Mouse (Mus musculus) heart, adult 18-20 months (tissue): ENCODE measurements around the gene Sipa1l1. TPM values are rescaled to one million over a fixed set of nuclear protein-coding genes. Genes with fewer than 3 reads are reported as not detected.

ENCODE experiments used
- DNase-seq, 2 experiments: peaks; one replicate each; pipeline ENCODE4 v3.0.0; 2021 to 2022; ENCODE audit warnings: mixed read lengths in 1 of 2
- total RNA-seq, 2 experiments: library from RNA; stranded (reverse); gene quantifications; 2 replicates each; pipeline ENCODE4 v1.2.3; 2021

The Sipa1l1 gene
- total RNA-seq, 2 experiments from 2014 or later, result 8.4 to 10.5 TPM

DNA sequence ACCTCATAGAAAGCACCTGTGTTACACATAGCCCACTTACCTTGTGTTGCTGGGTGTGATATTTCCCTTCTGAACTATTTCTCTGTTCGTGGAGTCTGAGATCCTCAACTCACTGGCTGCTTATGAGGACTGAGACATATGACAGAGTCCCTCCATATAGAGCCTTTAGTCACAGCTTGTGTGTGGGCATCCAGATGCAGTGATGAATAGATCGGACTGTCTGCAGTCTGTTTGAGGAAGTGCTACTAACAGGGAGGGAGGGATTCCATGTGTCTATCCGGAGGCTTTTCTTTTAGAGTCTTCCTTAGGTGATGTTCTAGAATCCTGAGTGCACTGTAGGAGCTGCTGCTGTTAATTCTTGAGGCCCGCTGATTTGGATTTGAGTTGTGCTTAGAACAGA lies 165.4 kb downstream of the Sipa1l1 start:
- DNase-seq, result no peak

DNA sequence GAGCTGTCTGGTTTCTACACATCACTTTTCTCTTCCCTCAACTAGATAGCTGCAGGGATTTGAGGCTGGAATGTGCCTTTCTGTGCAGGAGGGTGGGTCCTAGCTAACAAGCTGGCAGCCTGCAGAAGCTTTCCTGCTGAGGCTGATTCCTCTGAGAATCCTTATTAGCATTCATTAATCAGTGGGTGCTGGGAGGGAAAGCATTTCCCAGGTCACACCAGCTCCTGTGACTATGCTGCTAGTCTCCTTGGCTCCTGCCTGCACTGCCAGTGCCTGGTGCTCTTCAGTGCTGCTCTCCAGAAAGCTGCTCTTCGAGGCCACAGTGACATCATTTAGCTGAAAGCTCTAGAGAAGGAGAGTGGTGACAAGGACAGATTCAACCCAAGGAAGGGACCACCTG lies 166.0 kb downstream of the Sipa1l1 start:
- DNase-seq, result no peak

DNA sequence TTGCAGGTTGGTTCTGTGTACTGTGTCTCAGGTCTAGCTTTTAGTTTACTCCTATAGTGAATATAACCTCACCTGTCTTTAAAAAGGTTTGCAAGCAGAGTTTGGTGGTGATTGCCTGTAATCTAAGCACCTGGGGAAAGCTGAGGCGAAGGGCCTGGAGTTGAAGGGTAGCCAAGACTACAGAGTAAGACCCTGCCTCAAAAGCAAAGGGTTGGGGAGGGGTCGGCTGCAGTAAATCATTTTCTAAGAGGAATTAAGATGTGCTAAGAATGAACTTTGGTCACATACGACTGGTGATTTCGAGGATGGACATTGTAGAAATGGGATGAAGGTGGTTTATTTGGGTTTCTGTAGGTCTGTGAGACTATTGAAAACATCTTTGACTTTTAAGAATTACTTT lies 169.4 kb downstream of the Sipa1l1 start:
- DNase-seq, result no peak

DNA sequence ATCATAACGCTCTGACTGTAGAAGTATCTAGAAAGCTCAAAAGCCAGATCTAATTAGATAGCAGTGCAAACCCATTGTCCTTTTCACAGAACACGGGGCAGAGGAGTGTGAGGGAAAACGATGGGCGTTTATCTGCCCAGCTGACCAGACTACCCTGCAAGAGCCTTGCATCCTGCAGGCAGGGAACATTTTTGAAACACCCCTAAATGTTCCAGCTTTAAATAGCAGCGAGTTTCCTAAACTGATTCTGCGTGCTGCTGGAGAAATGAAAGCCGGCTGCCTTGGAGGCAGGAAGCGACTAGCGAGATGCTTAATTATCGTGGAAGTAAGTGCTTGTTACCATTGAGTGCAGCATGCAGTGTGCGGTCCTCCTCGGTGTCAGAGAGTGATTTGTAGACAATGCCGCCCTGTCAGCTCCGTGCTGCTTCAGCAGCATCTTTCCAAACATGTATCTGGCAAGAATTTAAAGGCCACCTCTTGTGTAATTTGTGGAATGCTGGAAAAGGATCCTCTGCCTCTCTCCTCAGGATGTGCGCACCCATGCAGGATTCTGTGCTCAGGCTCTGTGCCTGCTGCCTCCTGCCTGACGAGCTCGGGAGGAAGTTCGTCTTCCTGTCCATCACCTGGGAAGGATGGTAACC lies 170.2 kb downstream of the Sipa1l1 start:
- DNase-seq, result peak; percentile 38 to 51

DNA sequence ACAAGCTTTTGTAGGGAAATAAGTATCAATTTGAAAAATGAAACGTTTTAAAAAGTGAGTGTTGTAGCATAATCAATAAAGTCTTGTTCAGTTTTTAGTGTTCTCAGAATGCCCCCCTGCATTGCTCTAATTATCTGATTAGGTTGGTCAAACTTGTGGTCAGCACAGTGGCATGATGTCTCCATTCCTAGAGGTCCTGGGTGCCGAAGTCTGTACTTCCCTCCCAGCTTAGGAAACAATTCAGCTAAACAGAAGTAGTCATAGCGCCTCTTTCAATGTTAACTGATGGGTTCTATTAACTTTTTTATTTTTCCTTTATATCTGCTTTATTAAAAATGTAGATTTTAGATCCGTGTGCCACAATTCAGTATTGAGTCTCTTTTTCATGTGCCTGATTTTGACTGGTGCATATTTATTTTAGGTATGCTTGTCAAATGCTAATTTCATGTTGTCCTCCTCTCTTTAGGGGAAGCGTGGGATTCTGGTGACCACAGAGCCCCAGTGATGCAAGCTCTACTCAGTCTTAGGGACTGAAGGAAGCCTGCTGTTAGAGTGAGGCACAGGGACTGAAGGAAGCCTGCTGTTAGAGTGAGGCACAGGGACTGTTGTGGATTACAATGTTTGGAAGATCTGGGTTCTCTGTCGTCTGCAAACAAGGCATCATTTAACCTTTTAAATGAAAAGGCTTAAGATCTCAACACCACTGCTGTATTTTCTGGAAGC lies 171.2 kb downstream of the Sipa1l1 start:
- no peak for DNase-seq

DNA sequence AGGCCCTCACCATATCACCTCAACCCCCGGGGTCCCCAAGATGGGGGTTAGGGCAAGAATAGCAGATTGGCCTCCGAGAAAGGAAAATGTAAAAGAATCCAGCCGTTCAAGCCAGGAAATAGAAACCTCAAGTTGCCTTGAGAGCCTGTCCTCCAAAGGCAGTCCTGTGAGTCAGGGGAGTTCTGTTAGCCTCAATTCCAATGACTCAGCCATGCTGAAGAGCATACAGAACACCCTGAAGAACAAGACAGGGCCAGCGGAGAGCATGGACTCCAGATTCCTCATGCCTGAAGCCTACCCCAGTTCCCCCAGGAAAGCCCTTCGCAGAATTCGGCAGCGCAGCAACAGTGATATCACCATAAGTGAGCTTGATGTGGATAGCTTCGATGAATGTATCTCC lies 172.1 kb downstream of the Sipa1l1 start:
- no peak for DNase-seq

DNA sequence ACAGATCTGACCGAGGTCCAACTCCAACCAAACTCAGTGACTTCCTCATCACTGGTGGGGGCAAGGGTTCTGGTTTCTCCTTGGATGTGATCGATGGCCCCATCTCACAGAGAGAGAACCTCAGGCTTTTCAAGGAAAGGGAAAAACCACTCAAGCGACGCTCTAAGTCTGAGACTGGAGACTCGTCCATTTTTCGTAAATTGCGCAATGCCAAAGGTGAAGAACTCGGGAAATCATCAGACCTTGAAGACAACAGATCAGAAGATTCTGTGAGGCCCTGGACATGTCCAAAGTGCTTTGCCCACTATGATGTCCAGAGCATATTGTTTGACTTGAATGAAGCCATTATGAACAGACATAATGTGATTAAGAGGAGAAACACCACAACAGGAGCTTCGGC lies 172.6 kb downstream of the Sipa1l1 start:
- DNase-seq, result no peak

DNA sequence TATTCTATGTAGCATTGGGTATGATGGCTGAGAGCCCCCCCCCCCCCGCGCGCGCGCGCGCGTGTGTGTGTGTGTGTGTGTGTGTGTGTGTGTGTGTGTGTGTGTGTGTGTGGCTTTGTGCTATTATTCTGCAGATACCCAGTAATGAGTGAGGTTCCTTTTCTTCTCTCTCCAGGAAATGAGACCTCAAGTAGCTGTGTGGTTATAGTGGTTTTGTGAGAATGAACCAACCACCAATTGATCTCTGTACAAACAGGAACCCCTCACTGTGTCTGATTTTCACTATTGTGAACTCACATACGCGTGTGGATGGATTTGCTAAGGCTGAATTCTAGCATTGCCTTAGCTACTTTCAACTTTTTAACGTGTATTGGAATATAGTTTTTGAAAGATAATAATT lies 181.0 kb downstream of the Sipa1l1 start:
- no peak for DNase-seq

DNA sequence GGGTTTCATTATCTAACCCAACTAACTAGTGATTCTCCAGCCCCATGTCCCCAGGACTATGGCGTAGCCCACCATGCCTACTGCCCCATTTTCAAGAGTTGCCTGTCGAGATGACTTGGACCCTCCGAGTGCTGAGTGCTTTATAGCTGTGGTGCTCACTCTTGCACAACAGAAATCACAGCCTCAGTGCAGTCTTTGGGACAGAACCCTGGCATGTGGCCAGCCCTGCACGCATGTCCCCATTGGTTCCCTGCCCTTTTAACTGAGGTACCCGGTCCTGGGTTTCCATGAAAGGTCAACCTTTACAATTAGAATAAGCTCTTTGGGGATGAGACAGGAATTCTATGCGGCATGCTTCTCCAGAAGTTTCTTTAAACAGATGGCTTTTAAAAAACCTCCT lies 181.8 kb downstream of the Sipa1l1 start:
- peak in 1 of 2 experiments; percentile 17 for DNase-seq

DNA sequence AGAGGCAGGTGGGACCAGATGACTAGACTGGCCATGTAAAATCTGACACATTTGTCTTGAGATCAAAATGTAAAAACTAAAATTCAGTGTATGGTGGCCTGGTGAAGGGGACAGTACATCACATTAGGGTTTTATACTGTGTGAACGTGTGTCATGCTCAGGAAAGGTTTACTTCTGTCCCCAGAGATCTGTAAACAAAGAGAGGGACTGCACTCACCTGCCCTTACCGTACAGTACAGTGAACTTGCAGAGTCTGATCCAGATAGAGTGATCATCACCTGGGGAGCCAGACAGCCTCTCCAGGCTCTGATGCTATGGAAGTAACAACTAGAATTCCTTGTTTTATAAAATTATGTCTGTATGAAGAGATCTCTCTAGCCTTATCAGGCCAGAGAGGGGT lies 184.5 kb downstream of the Sipa1l1 start:
- no peak for DNase-seq

DNA sequence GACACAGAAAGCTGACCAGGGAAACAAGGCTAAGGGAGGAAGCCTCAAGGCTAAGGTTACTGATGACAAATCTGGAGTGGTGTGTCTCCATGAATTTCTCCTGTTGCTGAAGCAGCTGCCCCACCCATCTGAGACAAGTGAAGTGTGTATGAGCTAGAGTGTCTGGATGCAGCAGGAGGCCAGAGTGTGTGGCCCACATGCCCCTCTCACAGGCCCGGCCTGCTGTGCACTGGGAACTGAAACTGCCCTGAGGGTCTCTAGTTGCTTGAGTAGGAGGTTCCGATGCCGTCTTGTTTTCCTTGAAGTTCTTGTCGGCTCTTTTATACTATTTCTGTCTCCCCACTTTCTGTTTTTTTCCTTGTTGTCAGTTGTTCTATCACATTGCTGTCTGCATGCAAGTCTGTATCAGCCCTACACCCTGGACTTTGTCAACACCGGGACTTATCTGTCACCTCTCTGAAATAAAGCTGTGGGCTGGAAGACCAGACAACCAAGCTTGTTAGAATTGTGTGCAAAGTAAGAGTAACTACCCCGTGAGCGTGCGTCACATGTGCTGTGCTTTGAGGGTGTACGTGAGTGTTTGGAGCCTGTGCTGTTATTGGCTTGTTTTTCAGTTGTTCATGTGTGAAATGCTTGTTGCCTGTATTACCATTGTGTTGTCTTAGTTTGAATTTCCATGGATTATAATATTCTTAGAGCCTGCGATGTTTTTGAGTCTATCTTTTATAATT lies 186.5 kb downstream of the Sipa1l1 start:
- DNase-seq, result no peak

DNA sequence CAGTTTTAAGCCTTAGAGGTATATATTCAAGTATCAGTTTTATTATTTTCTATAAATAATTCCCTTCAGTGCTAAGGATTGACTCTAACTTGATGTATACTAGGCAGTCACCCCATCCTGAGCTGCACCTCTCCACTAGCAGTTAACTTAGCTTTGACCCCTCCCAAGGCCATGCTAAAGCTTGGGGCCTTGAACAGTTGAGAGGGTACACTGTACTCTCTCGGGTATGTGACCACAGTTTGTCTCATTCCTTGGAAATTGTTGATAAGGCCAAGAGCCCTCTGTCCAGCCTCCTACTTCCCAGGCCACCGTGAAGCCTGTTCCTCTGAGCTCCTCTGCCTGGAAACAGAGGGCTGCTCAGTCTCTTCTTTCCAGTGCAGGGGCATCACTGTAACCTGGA lies 187.4 kb downstream of the Sipa1l1 start:
- no peak for DNase-seq

DNA sequence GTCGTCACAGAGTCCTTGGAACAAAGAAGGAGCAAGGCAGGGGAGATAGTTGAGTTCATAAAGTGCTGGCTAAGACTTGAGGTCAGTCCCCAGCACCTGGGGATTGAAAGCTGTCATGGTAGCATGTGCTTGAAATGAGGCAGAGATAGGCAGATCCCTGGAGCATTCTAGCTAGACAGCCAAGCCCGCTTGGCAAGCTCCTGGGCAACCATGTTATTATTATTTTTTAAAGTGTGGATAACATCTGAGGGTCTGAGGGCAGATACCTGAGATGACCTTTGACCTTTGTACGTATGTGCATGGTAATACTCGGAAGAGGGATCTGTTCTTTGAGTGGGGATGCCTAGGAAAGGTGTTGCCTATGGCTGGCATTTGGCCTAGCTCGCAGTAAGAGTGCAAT lies 188.3 kb downstream of the Sipa1l1 start:
- DNase-seq, result no peak

DNA sequence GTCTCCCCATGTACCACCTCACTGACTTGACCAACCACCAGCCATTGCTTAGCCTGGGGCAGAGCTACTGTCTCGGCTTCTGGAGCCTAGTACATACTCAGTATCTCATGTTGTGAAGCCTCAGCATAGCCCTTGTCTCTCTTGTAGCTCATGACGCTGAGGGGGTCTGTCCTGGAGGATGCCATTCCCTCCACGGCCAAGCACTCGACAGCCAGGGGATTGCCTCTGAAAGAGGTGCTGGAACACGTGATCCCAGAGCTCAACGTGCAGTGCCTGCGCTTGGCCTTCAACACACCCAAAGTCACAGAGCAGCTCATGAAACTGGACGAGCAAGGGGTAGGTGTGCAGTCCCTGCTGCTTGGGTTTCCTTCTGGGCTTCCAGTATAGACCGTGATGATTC lies 193.7 kb downstream of the Sipa1l1 start:
- DNase-seq, result no peak

DNA sequence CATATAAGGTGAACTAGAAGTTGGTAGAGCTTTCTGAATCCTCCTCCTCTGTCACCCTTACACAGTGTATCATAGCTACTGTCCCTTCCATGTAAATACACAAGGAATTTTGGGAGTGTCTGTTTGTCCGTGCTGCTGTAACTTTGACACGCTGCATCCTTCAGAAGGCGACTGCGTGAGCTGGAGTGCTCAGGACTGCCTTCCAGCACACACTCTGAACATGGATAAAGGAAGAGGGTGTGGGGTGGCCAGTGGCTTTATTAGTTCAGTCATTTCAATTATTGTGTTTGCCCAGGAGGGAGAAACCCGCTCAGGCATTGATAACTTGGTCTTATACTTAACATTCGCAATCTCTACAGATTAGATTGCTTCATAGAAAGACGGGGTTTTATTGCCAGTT lies 195.1 kb downstream of the Sipa1l1 start:
- DNase-seq, result no peak

DNA sequence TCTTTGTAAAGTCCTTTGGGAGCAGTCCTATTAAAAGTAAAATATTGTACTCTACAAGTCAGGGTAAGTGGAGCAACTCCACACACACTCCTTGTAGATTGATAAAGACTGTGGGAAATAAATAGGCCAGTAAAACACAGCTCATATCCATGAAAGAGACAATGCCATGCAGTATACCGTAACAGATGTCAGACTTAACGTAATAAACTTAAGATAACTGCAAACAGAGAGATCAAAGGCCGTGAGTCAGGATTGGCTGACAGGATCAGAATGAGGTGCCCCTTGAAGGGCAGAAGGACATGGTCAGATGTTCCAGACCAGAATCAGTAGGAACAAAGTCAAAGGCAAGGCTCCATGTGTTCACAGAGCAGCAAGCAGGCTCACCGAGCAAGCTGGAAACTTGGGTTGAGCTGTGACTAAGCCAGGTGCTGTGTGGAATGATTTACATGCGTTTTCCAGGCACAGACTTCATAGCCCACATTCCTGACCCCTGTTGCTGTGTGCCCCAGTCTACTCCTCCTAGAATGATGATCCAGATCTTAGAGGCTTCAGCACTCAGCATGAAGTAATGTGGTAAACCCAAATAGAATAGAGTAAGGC lies 196.3 kb downstream of the Sipa1l1 start:
- DNase-seq, result no peak

DNA sequence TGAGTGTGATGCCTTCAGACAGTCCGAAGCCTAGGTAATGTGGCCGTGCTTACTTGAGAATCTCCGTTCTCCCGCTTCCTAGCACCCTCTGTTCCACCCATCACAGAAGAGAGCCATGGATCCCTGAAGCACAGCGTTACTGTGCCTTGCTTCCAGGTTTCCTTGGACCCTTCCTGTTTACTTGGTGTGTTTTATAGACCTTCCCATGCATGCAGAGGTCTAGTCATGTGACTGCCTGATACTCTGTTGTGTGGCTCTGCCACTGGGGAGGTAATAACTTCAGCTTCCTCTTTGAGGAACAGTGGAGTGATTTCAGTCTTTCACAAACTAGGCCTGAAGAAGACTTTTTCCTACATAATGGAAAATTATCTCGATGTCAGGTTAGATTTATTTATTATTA lies 197.6 kb downstream of the Sipa1l1 start:
- DNase-seq, result no peak

DNA sequence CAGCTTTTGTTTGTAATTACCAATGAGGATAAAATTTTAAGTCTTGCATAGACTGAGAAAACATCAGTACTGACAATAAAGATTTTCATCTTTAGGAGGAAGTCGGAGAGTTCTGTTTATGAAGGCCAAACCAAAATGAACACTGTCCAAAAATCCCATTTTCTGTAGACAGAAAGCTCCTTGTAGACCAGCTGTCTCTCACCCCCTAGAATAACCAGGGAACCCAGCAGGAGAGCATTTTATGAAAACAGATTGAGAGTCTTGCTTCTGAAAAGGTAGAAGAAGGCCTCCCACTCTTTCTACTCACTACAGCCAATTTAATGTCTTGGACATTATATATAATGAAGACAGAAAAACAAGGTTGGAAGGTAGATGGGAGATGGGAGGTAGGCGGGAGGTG lies 198.2 kb downstream of the Sipa1l1 start:
- no peak for DNase-seq

DNA sequence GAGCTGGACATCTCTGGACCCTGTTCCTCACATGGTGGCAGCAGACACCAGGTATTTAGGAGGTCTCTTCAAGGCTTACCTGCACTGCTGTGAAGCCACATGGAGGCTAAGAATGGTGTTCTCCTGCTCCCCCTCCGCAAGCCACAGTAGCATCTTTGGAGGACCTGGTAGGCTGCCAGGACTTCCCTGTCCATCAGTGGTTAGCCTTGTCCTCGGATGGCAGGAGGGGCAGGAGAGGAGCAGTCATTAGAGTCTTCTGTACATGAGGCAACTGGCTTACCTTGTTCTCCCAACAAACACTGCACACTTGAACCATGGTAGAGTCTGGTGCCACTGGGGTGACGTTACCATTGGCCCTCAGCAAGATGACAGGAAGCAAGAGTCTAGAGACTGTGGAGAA lies 198.9 kb downstream of the Sipa1l1 start:
- no peak for DNase-seq

DNA sequence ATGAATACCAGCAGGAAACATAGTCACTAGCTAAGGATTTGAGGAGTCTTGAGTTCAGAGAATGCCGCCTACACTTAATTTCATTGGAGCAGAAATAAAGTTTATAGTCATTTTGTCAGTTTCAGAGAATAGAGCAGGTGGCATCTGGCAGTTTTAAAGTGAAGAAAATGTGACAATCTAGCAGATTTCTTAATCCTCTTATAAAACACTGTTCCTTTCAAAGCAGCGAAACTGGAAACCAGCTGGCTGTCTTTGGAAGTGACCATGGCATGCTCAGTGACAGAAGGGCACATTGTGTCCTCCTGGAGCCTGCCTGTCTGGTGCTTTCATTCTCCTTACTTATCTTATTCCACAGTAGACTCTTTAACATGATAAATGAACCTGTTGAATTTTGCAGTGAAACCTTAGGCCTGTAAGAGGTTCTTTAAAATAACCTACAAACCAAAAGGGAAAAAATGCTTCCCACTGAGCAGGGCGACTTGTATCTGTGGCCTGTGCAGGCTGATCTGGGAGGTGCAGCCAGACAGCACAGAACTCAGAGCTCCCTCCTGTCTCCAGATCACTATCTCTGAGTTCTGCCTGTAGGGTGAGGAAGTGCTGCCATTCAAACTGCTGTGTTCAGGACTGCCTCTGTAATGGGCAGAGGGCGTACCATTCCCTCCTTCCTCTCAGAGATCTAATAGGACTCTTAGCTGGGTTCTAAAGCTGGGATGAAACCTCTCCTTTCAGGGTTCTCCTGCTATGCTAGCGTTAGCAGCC lies 200.5 kb downstream of the Sipa1l1 start:
- DNase-seq, result no peak

DNA sequence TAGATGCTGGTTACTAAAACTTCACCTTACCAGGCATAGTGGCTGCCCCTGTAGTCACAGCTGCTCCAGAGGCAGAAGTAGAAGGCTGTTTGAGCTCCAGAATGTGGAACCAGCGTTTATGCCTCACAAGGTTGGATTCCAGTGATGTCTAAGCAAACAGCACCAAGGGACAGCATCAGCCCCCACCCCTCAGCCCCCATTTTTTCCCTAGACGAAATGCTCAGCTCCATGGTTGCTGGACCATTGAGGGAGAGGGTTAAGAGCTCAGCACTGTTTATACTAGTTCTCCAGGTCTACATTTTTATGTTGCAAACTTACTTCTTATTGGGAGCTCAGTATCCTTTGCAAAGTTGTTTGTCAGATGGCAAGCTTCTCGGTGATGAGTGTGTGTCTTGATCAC lies 202.1 kb downstream of the Sipa1l1 start:
- no peak for DNase-seq

DNA sequence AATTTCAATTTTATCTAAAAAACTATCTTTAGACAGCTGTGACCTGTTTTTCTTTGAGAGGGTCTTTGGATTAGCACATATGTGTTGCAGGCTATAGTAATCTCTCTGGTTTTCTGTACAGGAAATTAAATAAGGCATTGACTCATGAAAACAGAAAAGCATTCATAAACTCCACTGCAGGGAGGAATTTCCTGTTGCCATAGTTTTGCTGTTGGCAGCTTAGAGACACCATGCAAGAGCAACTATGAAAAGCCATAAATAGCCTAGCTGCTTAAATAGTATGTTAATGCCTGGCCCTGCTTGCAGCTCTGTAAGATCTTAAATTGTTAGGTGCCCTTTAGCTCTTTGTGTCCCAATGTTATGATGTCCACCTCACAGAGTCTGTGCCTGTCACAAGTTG lies 204.9 kb downstream of the Sipa1l1 start:
- DNase-seq, result no peak
